Mouse (Mus musculus) C2C12 (cell line): ENCODE results near the gene Uhrf1bp1. TPM values are rescaled to one million over a fixed set of nuclear protein-coding genes. Genes with fewer than 3 reads are reported as not detected.

Source experiments
- H3K27me3 ChIP-seq: one replicate; pipeline ENCODE4 v1.6.1; 2011; ENCODE audit not compliant: control insufficient read depth, insufficient read depth, insufficient read length
- H3K36me3 ChIP-seq: one replicate; pipeline ENCODE4 v1.6.1; 2011; ENCODE audit not compliant: control insufficient read depth, insufficient read depth
- H3K4me3 ChIP-seq: one replicate; pipeline ENCODE4 v1.5.1; 2011; ENCODE audit warnings: mild to moderate bottlenecking, control low read depth; ENCODE audit not compliant: poor library complexity, insufficient read depth, severe bottlenecking
- H3K79me2 ChIP-seq: one replicate; pipeline ENCODE4 v1.6.1; 2011; ENCODE audit not compliant: control insufficient read depth, insufficient read depth
- H3K79me3 ChIP-seq: one replicate; pipeline ENCODE4 v1.6.1; 2011; ENCODE audit warnings: low read depth, control low read depth
- H3ac ChIP-seq: one replicate; pipeline ENCODE3; 2011; ENCODE audit warnings: low read depth; ENCODE audit not compliant: control insufficient read depth, insufficient read length
- CEBPB ChIP-seq: IDR thresholded peaks from one replicate; pipeline ENCODE4 v1.6.1; 2011; ENCODE audit warnings: low read depth, mild to moderate bottlenecking, control low read depth, moderate library complexity
- CTCF ChIP-seq: IDR thresholded peaks from one replicate; pipeline ENCODE4 v1.5.1; 2011; ENCODE audit not compliant: control insufficient read depth, insufficient read depth, insufficient read length
- FOSL1 ChIP-seq: IDR thresholded peaks from one replicate; pipeline ENCODE4 v1.8.0; 2011; ENCODE audit warnings: mild to moderate bottlenecking, low read length; ENCODE audit not compliant: poor library complexity, insufficient read depth, severe bottlenecking
- MAX ChIP-seq: IDR thresholded peaks from one replicate; pipeline ENCODE4 v1.6.1; 2011; ENCODE audit warnings: mild to moderate bottlenecking, control low read depth
- MYOD1 ChIP-seq: IDR thresholded peaks from one replicate; pipeline ENCODE4 v1.6.1; 2011; ENCODE audit warnings: low read depth; ENCODE audit not compliant: control insufficient read depth, insufficient read length
- MYOG ChIP-seq: IDR thresholded peaks from one replicate; pipeline ENCODE4 v1.6.1; 2011; ENCODE audit not compliant: control insufficient read depth, insufficient read length; ENCODE audit errors: extremely low read depth
- USF1 ChIP-seq: IDR thresholded peaks from one replicate; pipeline ENCODE4 v1.6.1; 2011; ENCODE audit warnings: low read depth, mild to moderate bottlenecking, control low read depth, moderate library complexity
- polyA plus RNA-seq: library from polyadenylated mRNA; unstranded; fragments of >200 nt; fragmentation: generic; extraction: Trizol; gene quantifications from one replicate; pipeline ENCODE4 v1.2.1, GENCODE M21; 2012; ENCODE audit warnings: missing spikeins

Uhrf1bp1 gene
- polyA plus RNA-seq, 1 experiment, result 6.6 TPM

- H3ac ChIP-seq, result no peak overlapping the region
- peaks cover 47% of the 10 kb centered on the region for H3K79me2 ChIP-seq
- peaks cover 12% of the 10 kb centered on the region for H3K79me3 ChIP-seq
- peaks cover 4% of the 10 kb centered on the region for H3K36me3 ChIP-seq
- TF ChIP-seq CEBPB (no peak), USF1 (no peak)
- H3K27me3 ChIP-seq, result no peaks in the 10 kb centered on the region
- no peak overlapping the region for H3K4me3 ChIP-seq
Measured at GRCm38 (mm10) chr17:27914742-27915141, 58.5 kb downstream of the Uhrf1bp1 start.

DNA sequence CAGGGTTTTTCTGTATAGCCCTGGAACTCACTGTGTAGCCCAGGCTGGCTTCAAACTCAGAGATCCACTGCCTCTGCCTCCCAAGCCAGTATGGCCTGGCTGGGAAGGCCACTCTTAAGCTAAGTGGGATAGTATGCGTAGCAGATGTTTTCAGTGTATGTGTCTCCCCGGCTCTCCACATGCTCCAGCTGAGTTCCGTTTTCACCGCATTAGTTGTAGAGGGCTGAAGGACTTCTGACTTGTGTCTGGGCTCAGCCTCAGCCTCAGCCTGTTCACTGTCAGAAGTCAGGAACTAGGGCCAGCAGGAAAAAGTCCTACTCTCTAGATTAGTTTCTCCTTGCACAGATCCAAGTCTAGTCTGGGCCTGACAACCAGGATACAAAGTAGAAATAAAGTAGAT lies 60.1 kb downstream of the Uhrf1bp1 start:
- no peak overlapping the region for H3ac ChIP-seq
- peaks cover 4% of the 10 kb centered on the region for H3K36me3 ChIP-seq
- no peak for TF ChIP-seq CTCF
- no peak for TF ChIP-seq MYOG
- no peak for TF ChIP-seq CEBPB
- TF ChIP-seq MAX, result no peak
- no peak for TF ChIP-seq FOSL1
- TF ChIP-seq USF1, result no peak
- TF ChIP-seq MYOD1, result no peak

DNA sequence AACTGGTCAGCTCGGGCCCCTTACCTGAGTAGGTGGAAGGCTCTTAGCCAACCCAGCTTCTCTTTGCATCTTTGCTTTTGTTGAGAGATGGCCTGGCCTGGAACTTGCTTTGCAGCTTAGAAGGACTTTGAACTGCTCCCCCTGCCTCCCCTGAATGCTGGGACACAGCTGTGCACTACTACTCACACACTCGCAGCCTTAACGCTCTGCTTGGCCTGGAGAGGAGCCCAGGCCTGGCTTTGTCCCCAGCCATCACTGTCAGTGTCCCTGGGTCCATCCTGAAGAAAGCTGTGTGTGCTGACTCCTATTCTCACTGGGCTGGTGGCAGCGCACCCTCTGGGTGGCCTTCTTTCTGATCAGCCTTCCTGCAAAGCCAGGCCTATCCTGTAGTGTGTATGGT lies 64.4 kb downstream of the Uhrf1bp1 start:
- Histone ChIP-seq H3K4me3 (no peak overlapping the region), H3K79me2 (peaks cover 9% of the 10 kb centered on the region), H3K27me3 (no peaks in the 10 kb centered on the region), H3ac (no peak overlapping the region), H3K79me3 (peaks cover 3% of the 10 kb centered on the region), H3K36me3 (no peaks in the 10 kb centered on the region)
- TF ChIP-seq MYOG (no peak), MYOD1 (no peak), CEBPB (no peak), USF1 (no peak), MAX (no peak), FOSL1 (no peak), CTCF (no peak)

More for the DNA sequence above, 60.1 kb downstream of the Uhrf1bp1 start:
- Histone ChIP-seq H3K79me3 (peaks cover 5% of the 10 kb centered on the region), H3K4me3 (no peak overlapping the region), H3K27me3 (no peaks in the 10 kb centered on the region), H3K79me2 (peaks cover 32% of the 10 kb centered on the region)

DNA sequence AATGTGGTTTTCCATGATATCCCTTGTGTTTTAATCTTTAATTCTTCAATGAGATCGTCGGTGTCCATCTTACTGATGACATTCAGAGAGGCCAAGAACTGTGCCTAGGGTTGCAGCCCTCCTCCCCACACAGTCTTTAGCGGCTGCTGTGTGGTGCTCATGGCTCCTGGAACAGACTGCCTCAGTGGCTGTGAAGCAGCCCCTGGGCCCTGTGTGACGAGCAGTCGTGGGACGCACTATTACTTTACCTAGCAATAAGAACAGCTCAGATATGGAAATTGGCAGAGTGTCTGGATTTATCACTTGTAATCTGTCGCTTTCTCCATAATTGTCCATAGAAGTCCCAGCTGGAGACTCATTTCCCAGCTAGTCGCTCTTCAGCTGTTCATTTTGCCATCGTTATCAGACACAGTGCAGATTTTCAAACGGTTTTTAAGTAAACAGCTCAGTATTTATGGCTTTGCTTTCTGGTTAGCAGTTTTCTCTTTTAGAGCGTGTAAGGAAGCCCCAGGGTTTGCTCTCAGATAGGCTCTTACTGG lies 66.0 kb downstream of the Uhrf1bp1 start:
- H3K79me3 ChIP-seq, result peaks cover 4% of the 10 kb centered on the region
- TF ChIP-seq CTCF (no peak), MYOD1 (no peak), FOSL1 (no peak), CEBPB (no peak), MYOG (no peak), MAX (no peak), USF1 (no peak)
- H3K27me3 ChIP-seq, result no peaks in the 10 kb centered on the region
- no peaks in the 10 kb centered on the region for H3K36me3 ChIP-seq
- no peak overlapping the region for H3K4me3 ChIP-seq
- no peak overlapping the region for H3ac ChIP-seq
- peaks cover 6% of the 10 kb centered on the region for H3K79me2 ChIP-seq

DNA sequence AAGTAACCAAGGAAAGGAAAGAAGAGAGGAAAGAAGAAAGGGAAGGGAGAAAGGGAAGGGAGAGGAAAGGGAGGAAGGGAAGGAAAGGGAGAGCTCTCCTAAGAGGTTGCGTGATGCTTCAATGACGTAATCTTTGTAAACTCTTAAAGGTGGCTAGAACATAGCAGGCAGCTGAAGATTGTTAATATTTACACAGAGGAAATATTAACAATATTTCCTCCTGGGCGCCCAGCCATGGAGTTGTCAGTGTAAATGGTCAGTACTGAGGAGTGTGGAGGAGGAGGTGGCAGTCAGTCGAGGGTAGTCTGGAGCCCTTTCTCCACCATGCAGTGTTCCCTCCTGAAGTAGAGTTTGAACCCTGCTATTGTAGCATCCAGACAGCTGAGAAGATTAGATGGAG lies 68.8 kb downstream of the Uhrf1bp1 start:
- H3K36me3 ChIP-seq, result no peaks in the 10 kb centered on the region

GRCm38 (mm10) chr17:27925504-27925903 lies 69.3 kb downstream of the Uhrf1bp1 start:
- Histone ChIP-seq H3K4me3 (no peak overlapping the region), H3K79me2 (peaks cover 6% of the 10 kb centered on the region), H3ac (no peak overlapping the region), H3K27me3 (no peaks in the 10 kb centered on the region), H3K36me3 (no peaks in the 10 kb centered on the region), H3K79me3 (peaks cover 3% of the 10 kb centered on the region)
- TF ChIP-seq MYOD1 (no peak), CEBPB (no peak), CTCF (no peak), FOSL1 (no peak), MYOG (no peak), USF1 (no peak), MAX (no peak)

More for the DNA sequence above, 68.8 kb downstream of the Uhrf1bp1 start:
- Histone ChIP-seq H3K79me2 (peaks cover 6% of the 10 kb centered on the region), H3ac (no peak overlapping the region), H3K4me3 (no peak overlapping the region), H3K79me3 (peaks cover 3% of the 10 kb centered on the region), H3K27me3 (no peaks in the 10 kb centered on the region)
- TF ChIP-seq MYOG (no peak), USF1 (no peak), MAX (no peak), FOSL1 (no peak), MYOD1 (no peak), CEBPB (no peak), CTCF (no peak)

- H3K27me3 ChIP-seq, result no peaks in the 10 kb centered on the region
- H3K79me2 ChIP-seq, result no peaks in the 10 kb centered on the region
- TF ChIP-seq FOSL1, result no peak
- TF ChIP-seq USF1, result no peak
- no peak for TF ChIP-seq MAX
- no peak for TF ChIP-seq MYOG
- TF ChIP-seq CEBPB, result no peak
- no peak for TF ChIP-seq MYOD1
- TF ChIP-seq CTCF, result no peak
- H3ac ChIP-seq, result no peak overlapping the region
- no peak overlapping the region for H3K4me3 ChIP-seq
- peaks cover 3% of the 10 kb centered on the region for H3K79me3 ChIP-seq
- no peaks in the 10 kb centered on the region for H3K36me3 ChIP-seq
Measured at GRCm38 (mm10) chr17:27930291-27930690, 74.0 kb downstream of the Uhrf1bp1 start.
